Mouse (Mus musculus): ENCODE data around the gene Il1rapl2. TPM values are rescaled to one million over a fixed set of nuclear protein-coding genes. Genes with fewer than 3 reads are reported as not detected.

Il1rapl2 gene
- not detected for total RNA-seq (2021)
- long read RNA-seq, experiment 1: 0 reads
- long read RNA-seq, experiment 2: 0 reads

DNA sequence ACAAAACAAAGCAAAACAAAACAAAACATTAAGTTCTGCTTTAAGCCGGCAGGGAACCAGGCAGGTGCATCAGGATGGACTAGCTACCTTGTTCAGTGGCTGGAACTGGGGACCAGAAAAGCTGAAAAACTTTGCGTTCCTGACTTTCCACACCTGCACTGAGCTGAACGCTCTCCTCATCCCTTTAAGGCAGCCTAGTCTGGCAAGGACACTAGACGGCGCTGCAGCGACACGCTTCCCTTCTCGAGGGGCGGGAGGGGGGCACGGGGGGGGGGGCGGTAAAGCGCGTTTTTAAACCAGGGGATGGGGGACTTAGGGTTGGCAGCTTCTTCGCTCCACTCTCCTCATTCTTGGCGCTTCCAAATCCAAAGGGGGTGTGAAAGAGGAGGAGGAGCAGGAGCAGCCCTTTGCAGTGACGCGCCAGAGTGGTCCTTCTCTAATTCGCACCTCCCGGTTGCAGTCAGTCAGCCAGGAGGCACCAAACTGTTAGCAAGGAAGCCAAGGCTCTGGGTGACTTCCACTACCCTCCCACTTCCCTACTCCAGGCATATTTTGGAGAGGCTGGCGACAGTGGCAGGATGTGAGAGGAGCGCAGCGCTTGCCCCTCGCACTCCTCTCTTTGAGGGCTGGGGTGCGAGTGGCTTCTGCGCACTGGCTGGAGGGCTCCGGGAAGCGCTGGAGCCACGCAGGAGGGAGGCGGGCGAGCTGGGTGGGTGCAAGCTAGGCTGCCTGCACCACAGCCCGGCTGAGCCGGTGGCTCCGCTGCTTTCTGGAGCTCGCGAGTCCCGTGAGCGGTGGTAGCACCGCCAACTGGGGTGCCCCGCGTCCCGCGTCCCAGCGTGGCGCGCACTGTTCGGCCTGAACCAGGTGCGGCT is at the start of gene Il1rapl2:
Gene Il1rapl2 (plus strand): TSS at position 288 of the 875 bp plus-strand sequence.
- DNase-seq: peak; percentile 4

DNA sequence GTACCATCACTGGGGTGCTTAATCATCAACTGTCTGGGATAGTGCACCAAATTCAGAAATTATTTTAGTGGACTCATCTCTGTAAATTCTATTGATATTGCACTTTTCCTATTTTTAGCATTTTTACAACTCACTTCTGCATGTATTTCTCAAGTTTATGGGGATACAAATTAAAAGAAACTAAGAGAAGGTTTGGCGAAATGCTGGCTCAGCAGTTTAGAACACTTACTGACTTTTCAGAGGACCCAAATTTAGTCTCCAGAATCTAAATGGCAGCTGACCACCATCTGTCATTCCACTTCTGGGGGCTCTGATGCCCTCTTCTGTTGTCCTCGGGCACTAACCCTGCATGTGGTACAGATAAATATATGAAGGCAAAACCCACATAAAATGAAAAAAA is 22.1 kb upstream of the Il1rapl2 start:
- DNase-seq: no peak

- DNase-seq: no peak
Measured at GRCm38 (mm10) chrX:137569472-137570188, 778 bp upstream of the Il1rapl2 start.

DNA sequence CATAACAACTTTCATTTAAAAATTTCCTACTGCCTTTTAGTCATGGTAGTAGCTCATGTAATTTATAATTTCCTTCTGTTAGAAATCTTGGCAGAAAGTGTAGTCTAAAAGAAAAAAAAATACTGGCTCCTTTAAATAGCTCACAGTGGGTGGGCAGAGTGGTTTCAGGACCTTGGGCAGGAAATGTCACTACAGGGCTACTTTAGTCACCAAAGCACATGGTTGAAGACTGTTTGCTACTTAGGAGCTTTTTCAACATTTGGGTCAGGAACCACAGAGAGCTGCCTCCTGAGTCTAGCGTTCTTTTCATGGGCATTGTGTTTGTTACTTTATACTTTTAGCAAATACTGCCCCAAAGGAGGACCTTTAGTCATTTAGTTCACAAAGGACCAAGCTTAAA is 12.2 kb downstream of the Il1rapl2 start:
- no peak for DNase-seq

- DNase-seq: no peak
Measured at GRCm38 (mm10) chrX:137620697-137621096, 50.3 kb downstream of the Il1rapl2 start.

DNA sequence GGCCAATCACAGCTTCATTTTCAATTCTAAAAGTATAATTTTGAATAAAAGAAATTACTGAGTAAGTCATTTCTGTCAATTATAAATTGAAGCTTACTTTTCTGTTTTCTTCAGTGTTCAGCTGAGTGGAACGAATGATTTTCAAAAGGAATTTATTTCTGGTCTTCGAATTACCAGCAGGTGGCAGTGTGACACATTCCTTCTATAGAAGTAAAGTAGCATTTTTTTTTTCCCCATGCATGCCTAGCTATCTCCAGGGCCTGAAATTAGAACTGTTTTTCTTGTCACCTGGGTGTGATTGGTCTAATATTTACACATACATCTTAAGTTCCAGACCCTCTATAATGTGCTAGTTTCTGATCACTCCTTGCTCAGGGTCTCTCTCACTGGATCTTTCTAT is 96.6 kb downstream of the Il1rapl2 start:
- DNase-seq: no peak

DNA sequence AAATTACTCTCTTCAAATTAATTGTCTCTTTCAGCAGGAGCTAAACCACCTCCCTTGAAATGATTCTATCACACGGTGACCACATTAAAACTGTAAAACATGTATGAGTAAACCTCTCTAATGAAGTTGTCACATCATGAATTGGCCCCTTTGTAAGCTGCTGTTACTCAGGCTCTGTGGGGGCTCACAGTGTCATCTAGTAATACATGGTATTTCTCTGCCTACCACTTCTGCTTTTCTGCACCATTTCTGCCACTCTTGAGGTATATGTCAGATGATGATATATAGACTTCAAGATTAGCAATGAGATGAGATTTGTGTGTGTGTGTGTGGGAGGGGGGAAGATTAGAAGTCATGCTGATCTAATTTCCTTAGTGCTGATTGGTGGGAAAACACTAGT is 117.6 kb downstream of the Il1rapl2 start:
- no peak for DNase-seq

GRCm38 (mm10) chrX:137700006-137700405 is 129.6 kb downstream of the Il1rapl2 start:
- DNase-seq: no peak

DNA sequence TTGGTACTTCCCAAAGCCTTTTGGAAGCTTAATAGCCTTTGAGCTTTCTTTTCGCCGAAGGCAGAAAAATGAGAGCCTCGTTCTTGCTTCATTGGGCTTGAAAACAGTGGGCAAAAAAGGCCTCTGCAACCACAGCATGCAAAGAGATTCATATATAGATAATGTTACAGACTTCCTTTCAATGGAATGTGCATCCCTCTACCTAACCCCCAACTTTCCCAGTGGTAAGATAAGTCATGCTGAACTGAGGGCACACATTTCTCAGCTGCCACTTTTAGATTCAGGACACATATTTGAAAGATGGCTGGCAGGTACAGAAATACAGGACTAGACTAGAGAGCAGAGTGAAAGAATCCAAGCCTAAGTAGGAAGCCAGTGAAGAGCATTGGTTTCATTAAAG is 185.1 kb downstream of the Il1rapl2 start:
- DNase-seq: no peak

GRCm38 (mm10) chrX:137805484-137806200 is 235.2 kb downstream of the Il1rapl2 start:
- DNase-seq: no peak

DNA sequence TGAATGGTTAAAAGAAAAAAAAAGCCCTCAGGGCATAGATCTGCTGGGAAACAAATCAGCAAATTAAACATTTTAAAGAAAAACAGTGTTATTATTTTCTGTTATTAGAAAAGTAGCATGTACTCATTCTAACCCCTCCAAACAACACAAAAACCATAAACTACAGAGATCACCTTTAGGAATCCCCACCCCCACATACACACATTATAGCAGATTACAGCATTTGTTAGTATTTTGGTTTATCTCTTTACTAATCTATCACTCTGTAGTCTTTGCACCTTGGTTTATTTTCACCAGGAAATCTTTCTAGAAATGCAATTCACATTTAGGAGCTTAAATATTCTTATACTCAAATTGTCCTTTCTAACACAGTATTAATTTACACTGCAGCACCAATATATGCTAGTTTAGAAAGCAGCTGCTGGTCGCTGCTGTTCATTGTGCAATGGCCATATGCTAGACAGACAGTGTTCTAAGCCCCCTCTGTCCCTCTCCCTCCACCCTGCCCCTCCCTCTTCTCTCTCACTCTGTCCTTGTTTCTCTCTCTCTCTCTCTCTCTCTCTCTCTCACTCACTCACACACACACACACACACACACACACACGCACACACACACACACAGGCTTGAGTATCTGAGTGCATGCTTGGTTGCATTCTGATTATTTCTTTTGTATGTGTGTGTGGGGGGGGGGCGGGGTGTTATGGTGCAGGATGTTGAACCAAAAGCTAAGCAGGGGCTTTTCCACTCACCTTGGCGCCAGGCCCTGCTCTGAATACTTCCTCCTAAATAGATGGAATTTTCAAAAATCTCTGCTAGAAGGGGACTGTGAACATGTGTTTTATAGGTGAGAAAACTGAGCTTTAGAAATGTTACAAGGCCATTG is 236.1 kb downstream of the Il1rapl2 start:
- DNase-seq: no peak

DNA sequence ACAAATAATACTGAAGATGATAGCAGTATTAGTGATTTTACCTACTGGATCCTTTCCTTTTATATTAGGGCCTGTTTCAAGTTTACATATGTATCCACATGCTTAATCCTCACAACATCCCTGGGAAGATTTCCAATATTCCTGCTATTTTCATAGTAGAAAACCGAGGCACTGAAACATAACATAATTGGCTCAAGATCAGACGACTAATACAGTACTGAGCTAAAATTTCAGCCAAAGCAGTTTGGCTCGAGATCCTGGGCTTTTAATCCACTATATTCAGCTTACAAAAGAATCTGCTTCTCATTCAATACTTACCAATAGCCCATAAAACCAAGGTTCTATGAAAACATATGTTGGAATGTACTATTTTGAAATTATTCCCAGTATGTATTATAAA is 239.1 kb downstream of the Il1rapl2 start:
- DNase-seq: no peak

DNA sequence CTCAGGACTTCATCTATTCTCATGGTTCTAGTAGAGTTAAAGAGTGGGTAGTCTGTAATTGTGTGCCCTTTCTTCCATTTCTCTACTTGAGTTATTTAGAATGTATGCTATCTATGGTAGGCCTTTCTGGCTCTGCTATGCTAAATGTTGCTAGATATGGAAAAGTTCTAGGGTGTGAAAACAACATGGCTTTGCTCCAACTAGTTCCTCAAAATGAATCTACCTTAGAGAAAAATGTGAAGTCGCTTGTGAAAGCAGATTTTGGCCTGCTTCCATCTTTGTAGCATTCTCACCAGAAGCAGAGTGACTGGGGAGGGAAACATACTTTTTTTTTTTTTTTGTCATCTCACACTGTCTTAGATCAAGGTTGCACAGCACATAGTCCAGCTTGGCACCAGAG is 241.7 kb downstream of the Il1rapl2 start:
- no peak for DNase-seq

GRCm38 (mm10) chrX:137848936-137849335 is 278.5 kb downstream of the Il1rapl2 start:
- DNase-seq: no peak

DNA sequence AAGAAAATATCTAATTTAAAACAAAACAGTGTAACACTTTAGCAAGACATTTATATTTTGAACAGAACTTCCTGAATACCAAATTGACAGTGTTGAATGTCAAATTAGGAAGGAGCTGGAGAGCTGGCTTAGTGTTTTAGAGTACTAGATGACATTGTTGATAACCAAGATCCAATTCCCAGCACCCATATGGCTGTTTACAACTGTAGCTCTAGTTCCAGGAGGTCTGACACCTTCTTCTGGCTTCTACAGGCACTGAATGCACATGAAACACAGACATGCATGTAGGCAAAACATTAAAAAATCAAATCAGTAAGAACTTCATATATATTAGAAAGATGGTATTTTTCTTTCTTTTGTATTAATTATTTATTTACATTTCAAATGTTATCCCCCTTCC is 353.1 kb downstream of the Il1rapl2 start:
- DNase-seq: no peak

GRCm38 (mm10) chrX:137926835-137927234 is 356.4 kb downstream of the Il1rapl2 start:
- no peak for DNase-seq

DNA sequence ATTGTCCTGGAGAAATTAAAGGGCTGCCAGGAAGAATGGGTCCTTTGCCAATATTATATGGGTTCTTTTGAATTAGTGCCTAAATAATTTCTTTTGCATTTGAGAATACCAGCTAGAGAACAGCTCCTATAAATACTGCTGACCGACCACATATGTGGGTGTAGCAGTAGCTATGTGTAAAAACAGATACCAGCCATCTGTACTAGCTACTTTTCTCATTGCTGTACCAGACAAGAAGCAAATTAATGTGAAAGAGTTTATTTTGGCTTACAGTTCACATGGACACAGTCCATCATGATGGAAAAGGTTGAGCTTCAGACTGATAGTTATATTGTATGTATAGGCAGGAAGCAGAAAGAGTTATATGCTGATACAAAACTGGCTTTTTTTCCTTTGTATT is 377.3 kb downstream of the Il1rapl2 start:
- no peak for DNase-seq

DNA sequence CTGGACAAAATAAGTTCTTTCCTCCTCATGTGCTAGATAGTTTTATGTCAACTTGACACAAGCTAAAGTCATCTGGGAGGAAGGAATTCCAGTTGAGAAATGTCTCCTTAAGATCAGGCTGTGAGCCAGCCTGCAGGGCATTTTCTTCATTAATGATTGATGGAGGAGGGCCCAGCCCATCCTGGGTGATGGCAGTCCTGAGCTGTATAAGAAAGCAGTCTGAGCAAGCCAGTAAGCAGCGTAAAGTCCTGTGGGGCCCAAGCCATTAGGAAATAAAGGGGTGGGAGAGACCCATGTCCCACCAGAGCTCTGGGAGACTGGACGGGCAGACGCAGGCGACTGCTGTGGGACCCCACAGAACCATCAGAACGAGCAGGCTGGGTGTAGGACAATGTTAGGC is 400.9 kb downstream of the Il1rapl2 start:
- no peak for DNase-seq

GRCm38 (mm10) chrX:138043113-138043512 is 472.7 kb downstream of the Il1rapl2 start:
- DNase-seq: no peak

GRCm38 (mm10) chrX:138103954-138104353 is 533.5 kb downstream of the Il1rapl2 start:
- DNase-seq: no peak

- DNase-seq: no peak
Measured at GRCm38 (mm10) chrX:138104668-138105067, 534.3 kb downstream of the Il1rapl2 start.

DNA sequence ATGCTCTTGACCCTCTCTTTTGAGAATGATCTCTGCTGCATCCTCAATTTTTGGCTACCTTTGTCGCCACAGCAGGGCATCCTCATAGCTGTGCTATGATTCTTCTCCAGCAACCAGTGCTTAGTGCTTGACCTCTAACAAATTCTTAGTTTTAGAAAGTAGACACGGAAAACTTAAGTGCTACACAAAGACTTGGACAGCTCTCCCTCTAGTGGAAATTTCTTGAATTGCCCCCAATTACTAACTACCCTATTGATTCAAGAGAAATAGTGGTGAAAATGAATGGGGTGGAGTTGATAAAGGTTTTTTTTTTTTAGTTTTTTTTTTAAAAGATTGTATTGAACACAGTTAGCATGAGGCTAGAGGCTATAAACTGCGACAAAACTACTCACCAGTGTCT is 599.7 kb downstream of the Il1rapl2 start:
- DNase-seq: no peak

Measured in gastrocnemius, postnatal 10 days (tissue).